Mouse (Mus musculus): ENCODE data around the gene Tbccd1. TPM values are rescaled to one million over a fixed set of nuclear protein-coding genes. Genes with fewer than 3 reads are reported as not detected.

The Tbccd1 gene
- 25.3 and 36.0 TPM in 2 replicates for polyA plus RNA-seq (2014; fragmentation: Nextera tagmentation; extraction: Ambion mirVana)

DNA sequence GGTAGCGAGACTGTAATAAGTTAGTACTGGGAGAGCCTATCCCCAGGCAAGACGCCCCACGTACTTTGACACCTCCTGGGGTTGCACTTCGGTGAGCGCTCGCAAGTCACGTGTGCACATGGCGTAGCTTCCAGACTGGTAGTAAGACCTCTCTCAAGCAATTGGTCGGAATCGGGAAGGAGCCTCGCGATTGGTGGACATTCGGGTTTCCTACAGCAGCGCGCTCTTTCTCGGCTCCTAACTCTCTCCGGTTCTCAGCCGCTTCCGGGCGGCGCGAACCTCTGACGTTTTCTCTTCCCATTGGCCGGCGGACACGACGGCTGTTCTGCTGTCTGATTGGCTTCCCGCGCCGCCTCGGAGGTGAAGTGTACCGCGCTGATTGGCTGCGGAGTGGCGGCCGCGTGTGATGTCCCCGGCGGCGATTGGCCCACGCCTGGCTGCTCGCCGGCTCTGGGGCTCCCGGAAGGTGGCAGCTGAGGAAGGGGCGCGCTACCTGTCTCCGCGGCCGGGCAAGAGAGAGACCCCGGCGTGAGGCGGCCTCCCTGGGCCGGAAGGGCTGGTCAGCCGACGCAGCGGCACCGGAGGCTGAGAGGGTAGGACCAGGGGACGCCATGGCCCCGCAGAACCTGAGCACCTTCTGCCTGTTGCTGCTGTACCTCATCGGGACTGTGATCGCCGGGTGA, at the start of gene Tbccd1, which contains the start of gene Dnajb11:
Gene Tbccd1, minus strand, starts transcription at position 239 of the 683 bp plus-strand sequence.
Gene Dnajb11, plus strand, starts transcription at position 415 of the 683 bp plus-strand sequence.
- Histone ChIP-seq H3K27ac (ENCODE audit: low read depth, low read length) (peak within 1 kb of the TSS; percentile 4; the same call in 1 of the 2 replicates), H3K27me3 (ENCODE audit: control insufficient read depth, insufficient read depth, low read length) (no peaks in the 10 kb centered on the region), H3K4me2 (replicated peaks; ENCODE audit: low read depth, low read length) (peak within 1 kb of the TSS; percentile 86), H3K9ac (ENCODE audit: low read depth, low read length) (peak within 1 kb of the TSS; percentile 68), H3K9me3 (ENCODE audit: control insufficient read depth, low read length) (no peaks in the 10 kb centered on the region), H3K36me3 (ENCODE audit: control insufficient read depth, insufficient read depth, low read length) (peaks cover 6% of the 10 kb centered on the region; the same call in 1 of the 2 replicates), H3K4me1 (ENCODE audit: control insufficient read depth, insufficient read depth, low read length) (0 out of 2 replicates have a peak, but pooled peaks cover 6% of the 10 kb centered on the region), H3K4me3 (ENCODE audit: low read length) (peak within 1 kb of the TSS; percentile 65)
- ATAC-seq (ENCODE audit: low FRiP score, low TSS enrichment): peak; percentile 99
- WGBS: under 1% methylated on average over 62 of the region's 62 CpGs

DNA sequence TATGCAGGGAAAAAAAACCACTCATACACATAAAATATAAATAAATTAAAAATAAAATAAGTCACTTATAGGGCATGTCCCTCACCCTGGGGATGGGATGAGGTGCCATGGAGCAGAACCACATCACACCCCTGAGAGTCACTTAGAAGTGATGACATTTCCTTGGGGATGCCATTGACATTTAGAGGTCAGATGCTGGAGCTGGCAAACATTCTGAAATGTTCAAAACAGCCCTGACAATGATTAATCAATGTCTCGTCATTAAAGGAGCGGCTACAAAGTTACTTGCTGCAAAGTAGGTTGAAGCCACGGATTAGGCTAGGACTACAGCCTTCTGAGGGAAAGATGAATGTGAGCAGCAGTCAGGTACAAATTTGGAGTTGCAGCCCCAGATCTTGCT, 43.9 kb upstream of the Tbccd1 start:
- no peak overlapping the region for H3K4me3 ChIP-seq (ENCODE audit: low read length)
- no peak overlapping the region for H3K27ac ChIP-seq (ENCODE audit: low read depth, low read length)
- H3K27me3 ChIP-seq (ENCODE audit: control insufficient read depth, insufficient read depth, low read length): no peaks in the 10 kb centered on the region
- no peak for ATAC-seq (ENCODE audit: low FRiP score, low TSS enrichment)
- H3K4me1 ChIP-seq (ENCODE audit: control insufficient read depth, insufficient read depth, low read length): no peaks in the 10 kb centered on the region
- H3K9ac ChIP-seq (ENCODE audit: low read depth, low read length): no peak overlapping the region
- H3K36me3 ChIP-seq (ENCODE audit: control insufficient read depth, insufficient read depth, low read length): no peaks in the 10 kb centered on the region
- WGBS: 73% methylated on average over 3 of the region's 3 CpGs
- no peaks in the 10 kb centered on the region for H3K9me3 ChIP-seq (ENCODE audit: control insufficient read depth, low read length)
- H3K4me2 ChIP-seq (replicated peaks; ENCODE audit: low read depth, low read length): no peak overlapping the region

DNA sequence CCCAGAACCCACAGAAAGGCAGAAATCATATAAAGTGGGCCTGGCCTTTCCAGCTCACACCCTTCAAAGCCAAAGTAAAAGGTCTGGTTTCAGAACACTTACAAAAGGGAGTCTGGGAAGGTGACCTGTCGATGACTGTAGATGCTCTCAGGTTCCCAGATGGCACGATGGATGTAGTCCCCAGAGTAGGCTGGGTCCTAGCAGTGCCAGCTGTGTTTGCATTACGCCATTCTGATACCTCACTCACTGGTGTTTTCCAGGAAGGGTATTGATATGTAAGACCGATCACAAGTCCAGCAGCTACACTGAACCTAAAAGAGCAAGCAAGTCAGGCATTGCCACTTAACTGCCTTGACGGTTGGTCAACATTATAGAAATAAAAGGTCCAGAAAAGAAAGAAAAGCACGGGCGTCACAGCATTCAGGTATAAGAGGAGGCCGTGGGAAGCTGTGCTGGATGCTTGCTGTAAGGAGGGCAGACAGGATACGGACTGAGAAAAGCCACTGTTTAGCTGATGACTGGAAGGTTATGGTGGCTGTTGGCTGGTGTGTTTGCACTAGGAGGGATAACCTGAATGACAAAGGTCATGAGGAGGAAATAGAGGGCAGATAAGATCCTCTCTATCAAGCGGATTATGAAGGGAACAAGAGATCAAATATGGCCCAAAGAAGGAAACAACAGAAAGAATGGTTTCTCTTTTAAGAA, 42.5 kb upstream of the Tbccd1 start:
- no peak for ATAC-seq (ENCODE audit: low FRiP score, low TSS enrichment)
- H3K9ac ChIP-seq (ENCODE audit: low read depth, low read length): no peak overlapping the region
- no peaks in the 10 kb centered on the region for H3K36me3 ChIP-seq (ENCODE audit: control insufficient read depth, insufficient read depth, low read length)
- no peaks in the 10 kb centered on the region for H3K4me1 ChIP-seq (ENCODE audit: control insufficient read depth, insufficient read depth, low read length)
- H3K27me3 ChIP-seq (ENCODE audit: control insufficient read depth, insufficient read depth, low read length): no peaks in the 10 kb centered on the region
- H3K27ac ChIP-seq (ENCODE audit: low read depth, low read length): no peak overlapping the region
- 76% methylated on average over 10 of the region's 10 CpGs for WGBS
- H3K4me2 ChIP-seq (replicated peaks; ENCODE audit: low read depth, low read length): no peak overlapping the region
- no peak overlapping the region for H3K4me3 ChIP-seq (ENCODE audit: low read length)
- H3K9me3 ChIP-seq (ENCODE audit: control insufficient read depth, low read length): no peaks in the 10 kb centered on the region

DNA sequence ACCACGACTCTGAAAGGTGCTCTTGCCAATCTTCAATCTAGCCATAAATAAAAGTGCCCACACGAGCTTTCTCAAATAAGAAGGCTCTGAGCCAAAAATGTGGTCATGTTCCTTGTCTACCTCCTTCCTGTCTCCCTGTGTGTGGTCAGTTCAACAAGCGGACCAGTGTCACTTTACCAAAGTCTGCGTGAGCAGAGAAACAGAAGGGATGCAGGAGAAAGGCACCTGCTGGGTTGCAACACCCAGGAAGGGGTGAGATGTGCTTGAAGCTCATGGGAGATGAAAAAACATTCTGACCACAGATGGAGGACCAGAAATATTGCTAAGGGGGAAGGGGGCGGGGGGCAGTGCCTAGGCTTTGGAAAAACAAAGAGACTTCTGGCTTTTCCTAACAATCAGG, 41.9 kb upstream of the Tbccd1 start:
- Histone ChIP-seq H3K36me3 (ENCODE audit: control insufficient read depth, insufficient read depth, low read length) (no peaks in the 10 kb centered on the region), H3K27me3 (ENCODE audit: control insufficient read depth, insufficient read depth, low read length) (no peaks in the 10 kb centered on the region), H3K4me3 (ENCODE audit: low read length) (no peak overlapping the region), H3K27ac (ENCODE audit: low read depth, low read length) (no peak overlapping the region), H3K4me1 (ENCODE audit: control insufficient read depth, insufficient read depth, low read length) (no peaks in the 10 kb centered on the region), H3K4me2 (replicated peaks; ENCODE audit: low read depth, low read length) (no peak overlapping the region), H3K9me3 (ENCODE audit: control insufficient read depth, low read length) (no peaks in the 10 kb centered on the region), H3K9ac (ENCODE audit: low read depth, low read length) (no peak overlapping the region)
- ATAC-seq (ENCODE audit: low FRiP score, low TSS enrichment): no peak
- WGBS: 52% methylated on average over 5 of the region's 5 CpGs

DNA sequence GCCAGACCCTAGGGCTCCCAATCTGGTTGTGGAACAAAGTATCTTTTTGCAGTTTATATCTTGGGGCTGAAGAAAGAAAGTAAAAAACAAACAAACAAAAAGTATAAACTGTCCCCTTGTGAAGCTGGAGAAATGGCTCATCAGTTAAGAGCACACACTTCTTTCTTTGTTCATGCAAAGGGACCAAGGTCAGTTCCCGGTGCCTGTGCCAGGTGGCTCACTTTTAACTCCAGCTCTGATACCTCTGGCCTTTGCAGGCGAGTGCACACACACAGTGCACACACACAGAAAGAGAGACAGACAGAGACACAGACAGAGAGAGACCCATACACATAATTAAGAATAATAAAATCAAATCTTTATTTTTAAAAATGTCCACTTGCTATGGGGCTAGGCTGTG, 39.1 kb upstream of the Tbccd1 start:
- no peaks in the 10 kb centered on the region for H3K27me3 ChIP-seq (ENCODE audit: control insufficient read depth, insufficient read depth, low read length)
- no peaks in the 10 kb centered on the region for H3K4me1 ChIP-seq (ENCODE audit: control insufficient read depth, insufficient read depth, low read length)
- ATAC-seq (ENCODE audit: low FRiP score, low TSS enrichment): no peak
- no peaks in the 10 kb centered on the region for H3K9me3 ChIP-seq (ENCODE audit: control insufficient read depth, low read length)
- H3K27ac ChIP-seq (ENCODE audit: low read depth, low read length): no peak overlapping the region
- H3K4me3 ChIP-seq (ENCODE audit: low read length): no peak overlapping the region
- H3K9ac ChIP-seq (ENCODE audit: low read depth, low read length): no peak overlapping the region
- WGBS: 70% methylated on average over 2 of the region's 2 CpGs
- no peak overlapping the region for H3K4me2 ChIP-seq (replicated peaks; ENCODE audit: low read depth, low read length)
- H3K36me3 ChIP-seq (ENCODE audit: control insufficient read depth, insufficient read depth, low read length): no peaks in the 10 kb centered on the region

DNA sequence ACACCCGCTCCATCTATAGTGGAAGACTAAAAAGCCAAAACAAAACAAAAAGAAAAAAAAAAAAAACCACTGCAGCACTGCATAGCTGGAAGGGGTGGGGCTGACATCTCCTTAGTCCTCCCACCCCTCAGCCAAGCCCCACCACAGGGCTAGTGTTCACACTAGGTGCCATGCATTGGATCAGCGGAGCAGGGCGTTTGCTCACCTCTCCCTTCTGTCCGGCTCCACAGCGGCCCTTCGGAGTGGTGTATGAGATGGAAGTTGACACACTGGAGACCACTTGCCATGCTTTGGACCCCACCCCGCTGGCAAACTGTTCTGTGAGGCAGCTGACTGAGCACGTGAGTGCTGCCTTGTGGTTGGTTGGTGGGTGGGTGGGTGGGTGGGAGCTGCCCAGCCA, 36.6 kb upstream of the Tbccd1 start:
- no peak overlapping the region for H3K4me2 ChIP-seq (replicated peaks; ENCODE audit: low read depth, low read length)
- no peak overlapping the region for H3K27ac ChIP-seq (ENCODE audit: low read depth, low read length)
- no peak for ATAC-seq (ENCODE audit: low FRiP score, low TSS enrichment)
- WGBS: 70% methylated on average over 7 of the region's 8 CpGs
- H3K9ac ChIP-seq (ENCODE audit: low read depth, low read length): no peak overlapping the region
- H3K4me3 ChIP-seq (ENCODE audit: low read length): no peak overlapping the region
- H3K4me1 ChIP-seq (ENCODE audit: control insufficient read depth, insufficient read depth, low read length): no peaks in the 10 kb centered on the region
- no peaks in the 10 kb centered on the region for H3K36me3 ChIP-seq (ENCODE audit: control insufficient read depth, insufficient read depth, low read length)
- H3K27me3 ChIP-seq (ENCODE audit: control insufficient read depth, insufficient read depth, low read length): no peaks in the 10 kb centered on the region
- H3K9me3 ChIP-seq (ENCODE audit: control insufficient read depth, low read length): no peaks in the 10 kb centered on the region

DNA sequence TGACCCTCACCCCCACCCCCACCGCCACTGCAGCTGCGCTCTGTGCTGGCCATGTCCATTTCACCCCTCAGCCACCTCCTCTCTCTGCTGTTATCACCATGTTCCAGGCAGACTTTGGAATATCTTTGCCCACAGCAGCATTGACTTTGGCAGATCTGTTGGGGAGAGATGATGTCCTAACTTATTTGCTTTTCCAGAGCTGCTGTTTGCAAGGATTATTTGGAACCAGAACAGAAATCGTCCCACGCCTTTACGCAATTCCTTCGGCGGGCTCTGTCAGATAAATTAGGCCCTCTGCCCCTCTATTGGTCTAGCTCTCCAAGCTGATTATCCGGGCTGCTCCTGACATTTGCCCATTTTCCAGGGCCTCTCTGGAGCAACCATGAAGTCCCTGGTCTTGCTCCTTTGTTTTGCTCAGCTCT, 34.3 kb upstream of the Tbccd1 start:
- Histone ChIP-seq H3K9me3 (ENCODE audit: control insufficient read depth, low read length) (no peaks in the 10 kb centered on the region), H3K4me3 (ENCODE audit: low read length) (no peak overlapping the region), H3K4me2 (replicated peaks; ENCODE audit: low read depth, low read length) (no peak overlapping the region), H3K4me1 (ENCODE audit: control insufficient read depth, insufficient read depth, low read length) (no peaks in the 10 kb centered on the region), H3K36me3 (ENCODE audit: control insufficient read depth, insufficient read depth, low read length) (no peaks in the 10 kb centered on the region), H3K27me3 (ENCODE audit: control insufficient read depth, insufficient read depth, low read length) (no peaks in the 10 kb centered on the region), H3K27ac (ENCODE audit: low read depth, low read length) (no peak overlapping the region), H3K9ac (ENCODE audit: low read depth, low read length) (no peak overlapping the region)
- whole genome bisulfite sequencing: 92% methylated on average over 8 of the region's 8 CpGs
- ATAC-seq (ENCODE audit: low FRiP score, low TSS enrichment): no peak

DNA sequence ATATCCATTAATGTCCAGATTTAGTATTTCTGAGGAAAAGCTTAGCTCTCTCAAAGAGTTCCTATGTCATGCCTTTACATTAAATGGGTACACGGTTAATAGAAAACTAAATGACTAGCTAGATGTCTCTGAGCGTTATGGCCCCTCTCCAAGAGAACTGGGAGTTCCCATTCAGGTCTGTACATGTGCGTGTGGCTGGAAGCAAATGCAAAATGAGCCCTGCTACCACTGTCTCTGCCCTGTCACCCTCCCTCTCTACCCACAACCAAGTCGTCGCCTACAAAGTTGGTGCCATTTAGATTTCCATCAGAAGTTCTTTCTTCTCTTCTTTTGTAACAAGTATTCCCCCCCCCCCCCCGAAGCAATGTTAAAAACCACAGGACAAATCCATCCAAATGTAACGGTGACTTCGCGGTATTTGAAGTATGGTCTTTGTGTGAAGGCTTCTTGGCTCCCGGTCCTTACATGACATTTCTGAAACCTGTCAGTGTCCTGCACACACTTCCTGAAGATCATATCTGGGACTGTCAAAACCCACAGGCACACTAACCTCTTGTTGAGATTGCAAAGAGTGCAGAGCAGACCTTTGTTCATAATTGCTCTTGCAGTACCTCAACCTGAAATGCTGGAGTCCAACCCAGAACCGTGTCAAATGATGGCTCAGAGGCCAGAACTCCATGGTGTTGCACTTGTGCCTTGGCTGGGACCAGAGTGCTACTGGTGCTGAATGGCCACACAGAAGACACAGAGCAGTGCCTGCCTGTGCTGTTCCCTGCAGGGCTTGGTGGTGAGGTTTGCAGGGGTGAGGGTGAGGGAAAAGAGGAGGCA, 33.4 kb upstream of the Tbccd1 start, which contains the start of gene Ahsg:
Gene Ahsg, plus strand, starts transcription at position 595 of the 828 bp plus-strand sequence.
- Histone ChIP-seq H3K9me3 (ENCODE audit: control insufficient read depth, low read length) (no peaks in the 10 kb centered on the region), H3K4me3 (ENCODE audit: low read length) (no peak within 1 kb of the TSS), H3K4me2 (replicated peaks; ENCODE audit: low read depth, low read length) (no peak within 1 kb of the TSS), H3K27me3 (ENCODE audit: control insufficient read depth, insufficient read depth, low read length) (no peaks in the 10 kb centered on the region), H3K9ac (ENCODE audit: low read depth, low read length) (no peak within 1 kb of the TSS), H3K4me1 (ENCODE audit: control insufficient read depth, insufficient read depth, low read length) (no peaks in the 10 kb centered on the region), H3K27ac (ENCODE audit: low read depth, low read length) (no peak within 1 kb of the TSS), H3K36me3 (ENCODE audit: control insufficient read depth, insufficient read depth, low read length) (no peaks in the 10 kb centered on the region)
- WGBS: 89% methylated on average over 11 of the region's 11 CpGs
- no peak for ATAC-seq (ENCODE audit: low FRiP score, low TSS enrichment)
